In the genomic region with DNA sequence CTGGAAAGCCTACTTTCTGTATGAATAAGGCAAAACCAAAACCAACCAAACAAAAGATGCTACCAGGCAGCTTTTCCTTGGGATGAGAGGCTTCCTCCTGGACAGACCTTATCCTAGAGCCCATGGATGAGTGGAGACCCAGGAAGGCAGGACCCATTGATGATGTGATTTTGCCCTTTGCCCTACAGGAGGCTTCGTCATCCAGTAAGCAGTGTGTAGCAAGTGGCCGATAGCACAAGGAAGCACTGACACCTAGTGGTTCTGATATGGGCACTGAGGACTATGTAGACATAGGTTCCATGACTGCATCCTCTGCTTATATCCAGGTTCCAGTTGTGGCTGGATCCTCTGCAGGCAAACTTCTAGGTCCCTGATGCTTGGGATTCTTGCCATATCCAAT, we compare ENCODE assay signal across 10 mouse cellular contexts.
A peak's percentile ranks its signal among the peaks of the same experiment; 100 is the strongest.
DNase-seq lines count a peak whose midpoint lies in the region; ATAC-seq and TF ChIP-seq lines count a peak whose summit lies in the region.
"Had no signal": no experiment of that assay in that cellular context is flagged by ENCODE, and none has a peak within 500 bp of the region (broad histone marks: within the 10 kb centered on the region; RNA-seq: fewer than 3 reads in every experiment).

No protein-coding gene starts in this region.

- H3K27ac ChIP-seq in heart, embryonic 13.5 days (replicated peaks) = 0 out of 2 replicates have a peak overlapping the region, but pooled peaks have one; percentile 28
- no peak overlapping the region for H3K27ac ChIP-seq in heart, embryonic 10.5 days
- H3K27ac ChIP-seq in lung, embryonic 16.5 days (ENCODE audit: low read length) = no peak overlapping the region
- no peak overlapping the region for H3K27ac ChIP-seq in forebrain, embryonic 13.5 days
- H3K27ac ChIP-seq: lung, embryonic 15.5 days; stomach, embryonic 15.5 days had no signal

- no peak for ATAC-seq in heart, embryonic 13.5 days (ENCODE audit: extremely low read depth, insufficient number of reproducible peaks, low FRiP score, low TSS enrichment)
- 0 out of 2 replicates have a peak, but pooled peaks have one; percentile 47 for ATAC-seq in lung, embryonic 16.5 days (ENCODE audit: low read depth)
- no peak for ATAC-seq in forebrain, embryonic 13.5 days

- WGBS in heart, embryonic 13.5 days = 43% methylated on average over 2 of the region's 2 CpGs
- 59% methylated on average over 2 of the region's 2 CpGs for WGBS in heart, embryonic 10.5 days
- 62% methylated on average over 2 of the region's 2 CpGs for WGBS in lung, embryonic 16.5 days
- 53% methylated on average over 2 of the region's 2 CpGs for WGBS in forebrain, embryonic 13.5 days

- no peak for DNase-seq in heart, embryonic 10.5 days (ENCODE audit: low spot score)
- peak; percentile 24 for DNase-seq in A20 (ENCODE audit: low read depth, low spot score)
- DNase-seq in brain, embryonic 14.5 days (ENCODE audit: low read depth) = peak; percentile 56
- DNase-seq in ovary, postnatal 10 days (ENCODE audit: low spot score) = no peak
- DNase-seq in left cerebral cortex, adult 9 months (ENCODE audit: low spot score in 2 of 2) = no peak

- no peak for TF ChIP-seq POLR2A in brain, embryonic 14.5 days (IDR thresholded peaks at IDR 0.05; ENCODE audit: borderline replicate concordance, extremely low read depth, insufficient read depth, insufficient read length, poor library complexity, severe bottlenecking)

- no peaks in the 10 kb centered on the region for H3K36me3 ChIP-seq in heart, embryonic 13.5 days
- no peaks in the 10 kb centered on the region for H3K36me3 ChIP-seq in heart, embryonic 10.5 days
- H3K36me3 ChIP-seq in lung, embryonic 16.5 days (ENCODE audit: control insufficient read depth, insufficient read depth, low read length) = no peaks in the 10 kb centered on the region
- no peaks in the 10 kb centered on the region for H3K36me3 ChIP-seq in forebrain, embryonic 13.5 days (ENCODE audit: poor library complexity, severe bottlenecking)
- H3K36me3 ChIP-seq: lung, embryonic 15.5 days; stomach, embryonic 15.5 days had no signal

- no peak overlapping the region for H3K9ac ChIP-seq in heart, embryonic 13.5 days
- H3K9ac ChIP-seq in lung, embryonic 16.5 days (ENCODE audit: low read length) = no peak overlapping the region
- H3K9ac ChIP-seq in forebrain, embryonic 13.5 days = no peak overlapping the region
- H3K9ac ChIP-seq: lung, embryonic 15.5 days; stomach, embryonic 15.5 days had no signal

- no peaks in the 10 kb centered on the region for H3K9me3 ChIP-seq in heart, embryonic 13.5 days
- H3K9me3 ChIP-seq in heart, embryonic 10.5 days = no peaks in the 10 kb centered on the region
- H3K9me3 ChIP-seq in lung, embryonic 16.5 days (ENCODE audit: control insufficient read depth, low read length) = no peaks in the 10 kb centered on the region
- no peaks in the 10 kb centered on the region for H3K9me3 ChIP-seq in forebrain, embryonic 13.5 days (replicated peaks)
- H3K9me3 ChIP-seq: lung, embryonic 15.5 days; stomach, embryonic 15.5 days had no signal

- peak; percentile 48; the same call in 1 of the 2 replicates for TF ChIP-seq CTCF in brain, embryonic 14.5 days (IDR thresholded peaks at IDR 0.05; ENCODE audit: borderline replicate concordance, extremely low read depth, insufficient read depth, insufficient read length)

- no peak overlapping the region for H3K4me2 ChIP-seq in heart, embryonic 13.5 days
- no peak overlapping the region for H3K4me2 ChIP-seq in lung, embryonic 16.5 days (ENCODE audit: low read depth, low read length)
- H3K4me2 ChIP-seq in forebrain, embryonic 13.5 days = no peak overlapping the region
- H3K4me2 ChIP-seq: lung, embryonic 15.5 days; stomach, embryonic 15.5 days had no signal

- peaks cover 55% of the 10 kb centered on the region for H3K4me1 ChIP-seq in heart, embryonic 13.5 days
- H3K4me1 ChIP-seq in heart, embryonic 10.5 days = peaks cover 54% of the 10 kb centered on the region
- H3K4me1 ChIP-seq in lung, embryonic 16.5 days (replicated peaks; ENCODE audit: control insufficient read depth, insufficient read depth, low read length) = no peaks in the 10 kb centered on the region
- peaks cover 18% of the 10 kb centered on the region for H3K4me1 ChIP-seq in forebrain, embryonic 13.5 days
- H3K4me1 ChIP-seq: lung, embryonic 15.5 days; stomach, embryonic 15.5 days had no signal

- H3K27me3 ChIP-seq in heart, embryonic 13.5 days (replicated peaks) = 0 out of 2 replicates have a peak, but pooled peaks cover under 1% of the 10 kb centered on the region
- peaks cover 9% of the 10 kb centered on the region; the same call in 1 of the 2 replicates for H3K27me3 ChIP-seq in heart, embryonic 10.5 days (ENCODE audit: insufficient read depth, poor library complexity, severe bottlenecking)
- H3K27me3 ChIP-seq in lung, embryonic 16.5 days (ENCODE audit: control insufficient read depth, insufficient read depth, low read depth, low read length) = no peaks in the 10 kb centered on the region
- no peaks in the 10 kb centered on the region for H3K27me3 ChIP-seq in forebrain, embryonic 13.5 days
- H3K27me3 ChIP-seq: lung, embryonic 15.5 days; stomach, embryonic 15.5 days had no signal

- no peak overlapping the region for H3K4me3 ChIP-seq in heart, embryonic 13.5 days
- no peak overlapping the region for H3K4me3 ChIP-seq in heart, embryonic 10.5 days
- H3K4me3 ChIP-seq in lung, embryonic 16.5 days (ENCODE audit: low read length) = no peak overlapping the region
- H3K4me3 ChIP-seq in forebrain, embryonic 13.5 days = no peak overlapping the region
- H3K4me3 ChIP-seq: lung, embryonic 15.5 days; stomach, embryonic 15.5 days had no signal

Comparison
In these comparisons a context has a peak if more than half of its experiments do, and no peak if none do; other contexts are left out.
1. DNase-seq: peak in A20 (single experiment) and brain, embryonic 14.5 days (single experiment); none in heart, embryonic 10.5 days (single experiment), ovary, postnatal 10 days (single experiment) and left cerebral cortex, adult 9 months (0 of 2).